Mouse (Mus musculus): ENCODE results near the gene Wdr6.

Wdr6 gene

GRCm38 (mm10) chr9:108525400-108525799 lies 53.1 kb downstream of the Wdr6 start:
- no peak for DNase-seq (ENCODE audit: low spot score in 2 of 2)

GRCm38 (mm10) chr9:108523341-108523740 lies 55.2 kb downstream of the Wdr6 start:
- DNase-seq (ENCODE audit: low spot score in 2 of 2): no peak

Measured in heart, adult 9 months (tissue).